Mouse (Mus musculus): ENCODE data around the gene Olfr38.

The Olfr38 gene

GRCm38 (mm10) chr6:42756104-42756503, at the start of gene Olfr38:
TSS of gene Olfr38 (plus strand) at chr6:42756404.
- in situ Hi-C loops (cut with MboI; ENCODE audit: low pct_unique_long_range_greater_than_20kb in 1 of 2, low sequenced_read_pairs in 2 of 2, unreplicated experiment in 1 of 2): no loop called here

DNA sequence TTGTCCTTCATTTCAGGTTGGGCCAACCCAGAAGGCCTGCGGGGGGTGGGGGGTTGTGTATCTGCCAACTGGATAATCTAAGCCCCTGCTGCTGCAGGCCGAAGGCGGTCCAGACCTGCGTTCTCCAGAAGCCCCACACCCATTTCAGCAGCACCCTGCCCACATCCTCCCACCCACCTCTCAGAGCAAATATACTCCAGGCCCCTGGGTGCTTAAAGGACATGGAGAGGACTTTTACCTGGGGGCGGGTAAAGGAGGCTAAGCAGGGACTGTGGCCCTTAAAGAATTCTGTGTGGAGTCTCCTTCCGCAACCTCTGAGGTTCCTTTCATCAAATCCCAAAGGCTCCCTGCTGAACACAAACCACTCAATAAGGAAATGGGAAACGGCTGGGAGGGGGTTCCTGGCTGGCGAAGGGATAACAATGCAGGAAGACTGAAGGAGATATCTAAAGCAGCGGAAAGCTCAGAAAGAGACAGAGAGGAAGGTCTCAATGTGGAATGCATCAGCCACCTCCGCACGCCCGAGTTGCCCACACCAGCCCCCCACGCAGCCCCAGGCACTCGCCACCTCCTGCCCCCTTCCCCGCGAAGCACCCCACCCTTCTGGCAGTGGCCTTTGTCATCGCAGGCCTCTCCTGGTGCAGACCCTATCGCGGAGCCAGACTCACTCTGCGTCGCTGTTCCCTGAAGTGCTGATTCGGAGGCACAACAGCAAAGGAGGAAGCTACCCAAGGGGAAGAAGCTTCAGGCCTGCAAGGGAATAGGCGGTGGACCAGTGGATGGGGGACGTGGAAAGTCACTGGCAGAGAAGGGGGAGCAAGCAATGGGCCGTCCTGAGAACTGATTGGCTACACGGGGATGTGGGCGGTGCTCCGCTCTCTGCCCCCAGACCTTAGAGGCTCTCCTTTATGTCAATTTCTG, 46.7 kb upstream of the Olfr38 start, which contains the start of gene Tcaf1:
Gene Tcaf1 (minus strand): TSS at position 798 of the 921 bp plus-strand sequence.
- in situ Hi-C loops (cut with MboI; ENCODE audit: low pct_unique_long_range_greater_than_20kb in 1 of 2, low sequenced_read_pairs in 2 of 2, unreplicated experiment in 1 of 2): no loop called here

- in situ Hi-C loops (cut with MboI; ENCODE audit: low pct_unique_long_range_greater_than_20kb in 1 of 2, low sequenced_read_pairs in 2 of 2, unreplicated experiment in 1 of 2): no loop called here
Observed at GRCm38 (mm10) chr6:42714668-42715067, 41.5 kb upstream of the Olfr38 start.

GRCm38 (mm10) chr6:42717973-42718372, 38.2 kb upstream of the Olfr38 start:
- in situ Hi-C loops (cut with MboI; ENCODE audit: low pct_unique_long_range_greater_than_20kb in 1 of 2, low sequenced_read_pairs in 2 of 2, unreplicated experiment in 1 of 2): no loop called here

DNA sequence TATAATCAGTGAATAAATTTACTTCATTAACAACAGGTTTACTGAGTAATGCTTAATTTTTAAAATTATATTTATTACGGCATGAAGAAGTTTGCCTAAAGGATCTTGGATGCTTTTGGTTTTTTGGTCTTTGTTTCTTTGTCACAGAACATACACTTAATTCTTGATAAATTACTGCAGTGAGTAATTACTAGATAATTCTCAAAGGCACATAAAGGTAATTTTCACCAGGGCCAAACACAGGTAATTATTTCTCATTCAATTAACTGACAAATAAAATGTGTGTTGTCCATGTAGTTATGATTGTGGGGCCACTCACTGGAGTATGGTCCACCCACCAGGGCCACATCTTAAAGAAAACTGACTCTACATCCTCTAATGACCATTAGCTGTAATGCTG, 17.1 kb upstream of the Olfr38 start, which contains the start of gene Olfr453:
Gene Olfr453 (plus strand): TSS at position 301 of the 400 bp plus-strand sequence.
- in situ Hi-C loops (cut with MboI; ENCODE audit: low pct_unique_long_range_greater_than_20kb in 1 of 2, low sequenced_read_pairs in 2 of 2, unreplicated experiment in 1 of 2): no loop called here

GRCm38 (mm10) chr6:42742303-42742702, 13.9 kb upstream of the Olfr38 start:
- in situ Hi-C loops (cut with MboI; ENCODE audit: low pct_unique_long_range_greater_than_20kb in 1 of 2, low sequenced_read_pairs in 2 of 2, unreplicated experiment in 1 of 2): no loop called here

DNA sequence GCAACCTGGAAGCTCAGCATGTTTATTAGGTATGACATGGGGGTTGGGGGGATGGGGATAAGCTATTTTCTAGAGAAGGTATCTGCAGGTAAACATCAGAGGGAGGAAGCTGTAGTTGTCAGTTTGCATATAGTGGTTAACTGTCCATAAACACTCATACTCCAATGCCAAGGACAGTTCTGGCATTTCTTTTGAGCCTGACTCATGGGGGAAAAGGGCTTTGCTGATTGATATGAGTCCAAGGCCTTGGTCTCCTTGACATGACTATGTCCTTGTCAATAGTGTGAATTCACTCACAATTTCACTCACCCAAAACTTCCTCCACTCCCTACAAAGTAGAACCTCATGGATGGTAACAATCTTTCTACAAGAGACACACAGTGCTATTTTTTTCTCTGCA, 8.4 kb upstream of the Olfr38 start:
- in situ Hi-C loops (cut with MboI; ENCODE audit: low pct_unique_long_range_greater_than_20kb in 1 of 2, low sequenced_read_pairs in 2 of 2, unreplicated experiment in 1 of 2): no loop called here

DNA sequence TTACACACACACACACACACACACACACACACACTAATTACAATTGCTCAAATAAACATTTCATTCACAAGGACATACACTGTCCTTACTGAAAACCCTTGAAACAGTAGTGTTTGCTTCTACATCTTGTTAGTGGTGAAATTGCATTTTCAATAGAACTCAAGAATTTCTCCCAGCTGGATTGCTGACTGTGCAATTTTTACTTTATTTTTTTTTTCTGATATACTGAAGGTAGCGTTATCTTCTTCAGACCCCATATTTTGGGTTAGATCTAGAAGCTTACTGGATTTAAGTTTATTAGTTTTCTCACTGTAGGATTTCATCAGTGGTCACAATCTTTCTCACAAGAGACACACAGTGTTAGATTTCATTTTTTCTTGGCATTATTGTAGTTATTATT, 20.9 kb downstream of the Olfr38 start:
- in situ Hi-C loops (cut with MboI; ENCODE audit: low pct_unique_long_range_greater_than_20kb in 1 of 2, low sequenced_read_pairs in 2 of 2, unreplicated experiment in 1 of 2): no loop called here

DNA sequence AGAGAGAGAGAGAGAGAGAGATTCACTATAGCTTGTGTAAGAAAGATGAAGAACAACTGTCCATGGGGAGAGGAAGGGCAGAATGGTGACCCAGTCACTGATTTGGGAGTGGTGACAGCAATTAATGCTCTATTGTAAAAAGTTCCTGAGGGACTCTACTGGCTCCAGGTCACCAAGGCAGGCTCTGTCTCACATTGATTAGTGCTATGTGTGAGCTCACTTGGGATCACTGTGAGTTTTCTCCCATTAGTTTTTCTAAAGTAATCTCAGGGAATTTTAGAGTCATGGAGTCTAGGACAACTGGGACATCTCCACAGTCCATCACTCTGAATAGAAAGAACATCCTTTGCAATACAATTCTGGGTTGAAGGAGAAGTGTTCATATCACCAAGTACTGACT, 28.6 kb downstream of the Olfr38 start, which contains the start of gene Olfr452:
Gene Olfr452 (plus strand): TSS at position 301 of the 400 bp plus-strand sequence.
- in situ Hi-C loops (cut with MboI; ENCODE audit: low pct_unique_long_range_greater_than_20kb in 1 of 2, low sequenced_read_pairs in 2 of 2, unreplicated experiment in 1 of 2): no loop called here

DNA sequence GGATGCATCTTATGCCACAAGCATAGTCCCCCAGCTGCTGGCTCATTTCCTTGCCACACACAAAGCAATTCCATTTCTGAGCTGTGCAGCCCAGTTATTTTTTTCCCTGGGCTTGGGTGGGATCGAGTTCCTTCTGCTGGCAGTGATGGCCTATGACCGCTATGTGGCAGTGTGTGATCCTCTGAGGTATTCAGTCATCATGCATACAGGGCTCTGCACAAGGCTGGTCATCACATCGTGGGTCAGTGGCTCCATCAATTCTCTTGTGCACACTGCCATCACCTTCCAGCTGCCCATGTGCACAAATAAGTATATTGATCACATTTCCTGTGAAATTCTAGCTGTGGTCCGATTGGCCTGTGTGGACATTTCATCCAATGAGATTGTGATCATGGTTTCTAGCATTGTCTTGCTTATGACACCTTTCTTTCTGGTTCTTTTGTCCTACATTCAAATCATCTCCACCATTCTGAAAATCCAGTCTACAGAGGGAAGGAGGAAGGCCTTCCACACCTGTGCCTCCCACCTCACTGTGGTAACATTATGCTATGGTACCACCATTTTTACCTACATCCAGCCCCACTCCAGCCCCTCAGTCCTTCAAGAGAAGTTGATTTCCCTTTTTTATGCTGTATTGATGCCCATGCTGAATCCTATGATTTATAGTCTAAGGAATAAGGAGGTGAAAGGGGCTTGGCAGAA, 34.2 kb downstream of the Olfr38 start:
- in situ Hi-C loops (cut with MboI; ENCODE audit: low pct_unique_long_range_greater_than_20kb in 1 of 2, low sequenced_read_pairs in 2 of 2, unreplicated experiment in 1 of 2): no loop called here

GRCm38 (mm10) chr6:42790949-42791556, 34.8 kb downstream of the Olfr38 start:
- in situ Hi-C loops (cut with MboI; ENCODE audit: low pct_unique_long_range_greater_than_20kb in 1 of 2, low sequenced_read_pairs in 2 of 2, unreplicated experiment in 1 of 2): no loop called here

GRCm38 (mm10) chr6:42794982-42795381, 38.8 kb downstream of the Olfr38 start:
- in situ Hi-C loops (cut with MboI; ENCODE audit: low pct_unique_long_range_greater_than_20kb in 1 of 2, low sequenced_read_pairs in 2 of 2, unreplicated experiment in 1 of 2): no loop called here

DNA sequence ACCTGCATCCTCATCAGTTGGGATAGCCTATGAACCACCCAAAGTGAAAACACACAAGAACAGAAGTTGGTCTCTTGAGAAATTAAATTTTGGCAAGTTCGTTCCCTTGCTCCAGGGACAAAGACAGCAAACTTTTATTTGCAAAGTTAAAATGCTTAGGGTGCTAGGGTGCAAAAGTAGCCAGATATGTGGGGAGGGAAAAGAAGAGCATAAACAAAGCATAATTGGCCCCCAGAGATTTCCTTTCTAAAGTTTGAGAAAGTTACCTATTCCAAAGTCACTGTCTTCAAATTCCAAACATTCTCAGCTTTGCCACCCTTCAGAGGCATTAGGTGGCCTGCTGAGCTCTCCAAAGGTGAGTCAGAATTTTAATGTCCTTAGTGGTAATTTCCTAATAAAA, 55.4 kb downstream of the Olfr38 start, which contains the start of gene Olfr450:
Gene Olfr450 (plus strand): TSS at position 301 of the 400 bp plus-strand sequence.
- in situ Hi-C loops (cut with MboI; ENCODE audit: low pct_unique_long_range_greater_than_20kb in 1 of 2, low sequenced_read_pairs in 2 of 2, unreplicated experiment in 1 of 2): no loop called here

All from mouse embryonic stem cell (cell line).